Mouse (Mus musculus): ENCODE measurements around the gene Olfr545. TPM values are rescaled to one million over a fixed set of nuclear protein-coding genes. Genes with fewer than 3 reads are reported as not detected.
A peak's percentile ranks its signal among the peaks of the same experiment; 100 is the strongest.

The Olfr545 gene
- total RNA-seq, 1 experiment = not detected

GRCm38 (mm10) chr7:102483665-102484064 is 15.7 kb downstream of the Olfr545 start:
- in situ Hi-C loops (cut with MboI; ENCODE audit: low sequenced_read_pairs in 2 of 2, unreplicated experiment in 2 of 2) = no loop called here
- Histone ChIP-seq H3K4me3 (ENCODE audit: insufficient read depth in 1 of 2, low read depth in 1 of 2, low read length in 2 of 2, poor library complexity in 1 of 2, severe bottlenecking in 1 of 2) (no peak overlapping the region), H3K4me1 (ENCODE audit: control insufficient read depth in 2 of 2, insufficient read depth in 2 of 2, low read length in 2 of 2, poor library complexity in 1 of 2) (peaks cover 5 to 7% of the 10 kb centered on the region in 2 experiments; a peak in 2 of 4 replicates), H3K9me3 (ENCODE audit: control insufficient read depth, insufficient read depth, low read depth, low read length) (no peaks in the 10 kb centered on the region), H3K27ac (ENCODE audit: insufficient read depth, low read depth, low read length, poor library complexity, severe bottlenecking) (no peak overlapping the region), H3K36me3 (ENCODE audit: control insufficient read depth, insufficient read depth, low read length, poor library complexity, severe bottlenecking) (no peaks in the 10 kb centered on the region), H3K9ac (ENCODE audit: insufficient read depth, low read depth, low read length, poor library complexity, severe bottlenecking) (no peak overlapping the region)
- DNase-seq (ENCODE audit: low read depth, low spot score) = no peak
- TF ChIP-seq HCFC1 (IDR thresholded peaks at IDR 0.05; ENCODE audit: borderline replicate concordance, insufficient read depth, low read length) (no peak), ZC3H11A (IDR thresholded peaks at IDR 0.05; ENCODE audit: borderline replicate concordance, low read depth, low read length) (no peak), ZNF384 (IDR thresholded peaks at IDR 0.05; ENCODE audit: low read depth, low read length) (no peak), CHD2 (IDR thresholded peaks at IDR 0.05; ENCODE audit: low read depth, low read length) (no peak), MAFK (IDR thresholded peaks at IDR 0.05; ENCODE audit: insufficient read depth, low read depth, low read length) (no peak)

- in situ Hi-C loops (cut with MboI; ENCODE audit: low sequenced_read_pairs in 2 of 2, unreplicated experiment in 2 of 2) = no loop called here
- no peak for DNase-seq (ENCODE audit: low read depth, low spot score)
- H3K4me3 ChIP-seq (ENCODE audit: insufficient read depth in 1 of 2, low read depth in 1 of 2, low read length in 2 of 2, poor library complexity in 1 of 2, severe bottlenecking in 1 of 2) = no peak within 1 kb of the TSS
- H3K36me3 ChIP-seq (ENCODE audit: control insufficient read depth, insufficient read depth, low read length, poor library complexity, severe bottlenecking) = peaks cover 2% of the 10 kb centered on the region; the same call in 1 of the 2 replicates
- peaks cover 8 to 10% of the 10 kb centered on the region in 2 experiments; a peak in 3 of 4 replicates for H3K4me1 ChIP-seq (ENCODE audit: control insufficient read depth in 2 of 2, insufficient read depth in 2 of 2, low read length in 2 of 2, poor library complexity in 1 of 2)
- no peak for TF ChIP-seq MAFK (IDR thresholded peaks at IDR 0.05; ENCODE audit: insufficient read depth, low read depth, low read length)
- TF ChIP-seq HCFC1 (IDR thresholded peaks at IDR 0.05; ENCODE audit: borderline replicate concordance, insufficient read depth, low read length) = no peak
- H3K27ac ChIP-seq (ENCODE audit: insufficient read depth, low read depth, low read length, poor library complexity, severe bottlenecking) = no peak within 1 kb of the TSS
- H3K9me3 ChIP-seq (ENCODE audit: control insufficient read depth, insufficient read depth, low read depth, low read length) = no peaks in the 10 kb centered on the region
- H3K9ac ChIP-seq (ENCODE audit: insufficient read depth, low read depth, low read length, poor library complexity, severe bottlenecking) = no peak within 1 kb of the TSS
Measured at GRCm38 (mm10) chr7:102481579-102481978, 17.8 kb downstream of the Olfr545 start, which contains the start of gene Olfr543. Gene Olfr543 (minus strand): TSS chr7:102481679.

- Histone ChIP-seq H3K36me3 (ENCODE audit: control insufficient read depth, insufficient read depth, low read length, poor library complexity, severe bottlenecking) (peaks cover 2% of the 10 kb centered on the region; the same call in 1 of the 2 replicates), H3K27ac (ENCODE audit: insufficient read depth, low read depth, low read length, poor library complexity, severe bottlenecking) (no peak overlapping the region), H3K4me3 (ENCODE audit: insufficient read depth in 1 of 2, low read depth in 1 of 2, low read length in 2 of 2, poor library complexity in 1 of 2, severe bottlenecking in 1 of 2) (no peak overlapping the region), H3K9ac (ENCODE audit: insufficient read depth, low read depth, low read length, poor library complexity, severe bottlenecking) (no peak overlapping the region), H3K4me1 (ENCODE audit: control insufficient read depth in 2 of 2, insufficient read depth in 2 of 2, low read length in 2 of 2, poor library complexity in 1 of 2) (peaks cover 8 to 10% of the 10 kb centered on the region in 2 experiments; a peak in 3 of 4 replicates), H3K9me3 (ENCODE audit: control insufficient read depth, insufficient read depth, low read depth, low read length) (no peaks in the 10 kb centered on the region)
- TF ChIP-seq HCFC1 (IDR thresholded peaks at IDR 0.05; ENCODE audit: borderline replicate concordance, insufficient read depth, low read length) (no peak), CHD2 (IDR thresholded peaks at IDR 0.05; ENCODE audit: low read depth, low read length) (no peak), ZNF384 (IDR thresholded peaks at IDR 0.05; ENCODE audit: low read depth, low read length) (no peak), ZC3H11A (IDR thresholded peaks at IDR 0.05; ENCODE audit: borderline replicate concordance, low read depth, low read length) (no peak), MAFK (IDR thresholded peaks at IDR 0.05; ENCODE audit: insufficient read depth, low read depth, low read length) (no peak)
- DNase-seq (ENCODE audit: low read depth, low spot score) = no peak
- in situ Hi-C loops (cut with MboI; ENCODE audit: low sequenced_read_pairs in 2 of 2, unreplicated experiment in 2 of 2) = no loop called here
Measured at GRCm38 (mm10) chr7:102480821-102481220, 18.6 kb downstream of the Olfr545 start.

GRCm38 (mm10) chr7:102479368-102480078 is 19.9 kb downstream of the Olfr545 start:
- peak overlapping the region; percentile 69 for H3K27ac ChIP-seq (ENCODE audit: insufficient read depth, low read depth, low read length, poor library complexity, severe bottlenecking)
- H3K4me3 ChIP-seq (ENCODE audit: insufficient read depth in 1 of 2, low read depth in 1 of 2, low read length in 2 of 2, poor library complexity in 1 of 2, severe bottlenecking in 1 of 2) = no peak overlapping the region
- H3K9me3 ChIP-seq (ENCODE audit: control insufficient read depth, insufficient read depth, low read depth, low read length) = no peaks in the 10 kb centered on the region
- H3K36me3 ChIP-seq (ENCODE audit: control insufficient read depth, insufficient read depth, low read length, poor library complexity, severe bottlenecking) = peaks cover 2% of the 10 kb centered on the region; the same call in 1 of the 2 replicates
- in situ Hi-C loops (cut with MboI; ENCODE audit: low sequenced_read_pairs in 2 of 2, unreplicated experiment in 2 of 2) = no loop called here
- H3K4me1 ChIP-seq (ENCODE audit: control insufficient read depth in 2 of 2, insufficient read depth in 2 of 2, low read length in 2 of 2, poor library complexity in 1 of 2) = peaks cover 8 to 10% of the 10 kb centered on the region in 2 experiments; a peak in 3 of 4 replicates
- H3K9ac ChIP-seq (ENCODE audit: insufficient read depth, low read depth, low read length, poor library complexity, severe bottlenecking) = no peak overlapping the region
- TF ChIP-seq CHD2 (IDR thresholded peaks at IDR 0.05; ENCODE audit: low read depth, low read length) (no peak), HCFC1 (IDR thresholded peaks at IDR 0.05; ENCODE audit: borderline replicate concordance, insufficient read depth, low read length) (0 out of 2 replicates have a peak, but pooled peaks have one; percentile 39), ZNF384 (IDR thresholded peaks at IDR 0.05; ENCODE audit: low read depth, low read length) (no peak)
- DNase-seq (ENCODE audit: low read depth, low spot score) = no peak
